Mouse (Mus musculus) liver, embryonic 11.5 days (tissue): ENCODE measurements at regions not wholly inside any gene's neighbourhood (a gene's known extent, or its start where the extent isn't known, plus 50 kb on each side); places are given as distances from the start of the nearest gene placed in this dataset.

Experiments
- ATAC-seq: fragments of 200-750 bp; cut with Nextera tagmentation; replicated peaks from 2 replicates; pipeline ENCODE4 v1.8.0; 2017; ENCODE audit warnings: moderate number of reproducible peaks, mild to moderate bottlenecking, moderate TSS enrichment, moderate library complexity; ENCODE audit not compliant: low FRiP score
- DNase-seq: peaks from one replicate; pipeline ENCODE4 v3.0.0-alpha.2; 2017; ENCODE audit warnings: low spot score
- H3K27ac ChIP-seq: fragments of 300-500 bp; sonication (generic); 2 replicates; pipeline ENCODE4 v1.5.1; 2014; ENCODE audit warnings: mild to moderate bottlenecking, low read depth, low read length, control low read depth
- H3K27me3 ChIP-seq: fragments of 300-500 bp; sonication (generic); replicated peaks from 2 replicates; pipeline ENCODE4 v1.6.1; 2014; ENCODE audit warnings: low read length, mixed read lengths; ENCODE audit not compliant: control insufficient read depth, insufficient read depth
- H3K36me3 ChIP-seq: fragments of 300-500 bp; sonication (generic); 2 replicates; pipeline ENCODE4 v1.6.1; 2014; ENCODE audit warnings: mild to moderate bottlenecking, low read length, moderate library complexity, mixed read lengths; ENCODE audit not compliant: control insufficient read depth, insufficient read depth
- H3K4me1 ChIP-seq: fragments of 300-500 bp; sonication (generic); replicated peaks from 2 replicates; pipeline ENCODE4 v1.6.1; 2014; ENCODE audit warnings: low read length, mixed read lengths; ENCODE audit not compliant: control insufficient read depth, insufficient read depth
- H3K4me2 ChIP-seq: fragments of 300-500 bp; sonication (generic); 2 replicates; pipeline ENCODE4 v1.6.1; 2014; ENCODE audit warnings: mild to moderate bottlenecking, control low read depth, moderate library complexity
- H3K4me3 ChIP-seq: fragments of 300-500 bp; sonication (generic); 2 replicates; pipeline ENCODE4 v1.5.1; 2014; ENCODE audit warnings: low read depth, low read length, control low read depth
- H3K9ac ChIP-seq: fragments of 300-500 bp; sonication (generic); 2 replicates; pipeline ENCODE4 v1.6.1; 2014; ENCODE audit warnings: low read depth, low read length, control low read depth
- H3K9me3 ChIP-seq: fragments of 300-500 bp; sonication (generic); 2 replicates; pipeline ENCODE4 v1.6.1; 2016; ENCODE audit warnings: low read length, inconsistent platforms, mixed read lengths; ENCODE audit not compliant: control insufficient read depth
- WGBS: fragments of 180-500 bp; shearing (Covaris S2); extraction: QIAGEN DNeasy Blood & Tissue Kit; methylation state at CpG from one replicate; pipeline ENCODE4 v1.1.7; 2014; 5-methylcytosine and 5-hydroxymethylcytosine counted together

GRCm38 (mm10) chr15:62216688-62217477 is 1294.1 kb upstream of the A1bg start:
- H3K9ac ChIP-seq, result no peak overlapping the region

GRCm38 (mm10) chr15:62215616-62216398 is 1293.0 kb upstream of the A1bg start:
- DNase-seq (no peak), ATAC-seq (peak; percentile 61)
- H3K36me3 ChIP-seq, result peaks cover 6% of the 10 kb centered on the region; the same call in 1 of the 2 replicates
- no peaks in the 10 kb centered on the region for H3K27me3 ChIP-seq
- 46% methylated on average over 8 of the region's 8 CpGs for WGBS
- H3K9ac ChIP-seq, result no peak overlapping the region
- no peaks in the 10 kb centered on the region for H3K9me3 ChIP-seq
- H3K27ac ChIP-seq, result peak overlapping the region; percentile 62
- H3K4me1 ChIP-seq, result peaks cover 40% of the 10 kb centered on the region
- no peak overlapping the region for H3K4me2 ChIP-seq
- no peak overlapping the region for H3K4me3 ChIP-seq

More at GRCm38 (mm10) chr15:62216688-62217477, 1294.1 kb upstream of the A1bg start:
- H3K27me3 ChIP-seq, result no peaks in the 10 kb centered on the region
- H3K36me3 ChIP-seq, result peaks cover 6% of the 10 kb centered on the region; the same call in 1 of the 2 replicates
- H3K4me3 ChIP-seq, result no peak overlapping the region
- H3K27ac ChIP-seq, result no peak overlapping the region
- H3K4me2 ChIP-seq, result no peak overlapping the region
- WGBS, result 88% methylated on average over 8 of the region's 8 CpGs
- DNase-seq (no peak), ATAC-seq (no peak)
- peaks cover 46% of the 10 kb centered on the region for H3K4me1 ChIP-seq
- no peaks in the 10 kb centered on the region for H3K9me3 ChIP-seq

- WGBS, result 60% methylated on average over 4 of the region's 4 CpGs
- peak overlapping the region; percentile 1; the same call in 1 of the 2 replicates for H3K27ac ChIP-seq
- H3K4me3 ChIP-seq, result no peak overlapping the region
- H3K36me3 ChIP-seq, result peaks cover 6% of the 10 kb centered on the region; the same call in 1 of the 2 replicates
- no peaks in the 10 kb centered on the region for H3K9me3 ChIP-seq
- peak overlapping the region; percentile 23 for H3K4me2 ChIP-seq
- H3K4me1 ChIP-seq, result peaks cover 34% of the 10 kb centered on the region
- peak; percentile 30 for DNase-seq
- H3K9ac ChIP-seq, result no peak overlapping the region
- ATAC-seq, result peak; percentile 40
- H3K27me3 ChIP-seq, result no peaks in the 10 kb centered on the region
Measured at GRCm38 (mm10) chr15:62214300-62214699, 1291.5 kb upstream of the A1bg start.

GRCm38 (mm10) chr15:62212283-62212910 is 1289.6 kb upstream of the A1bg start:
- Histone ChIP-seq H3K4me3 (no peak overlapping the region), H3K9me3 (no peaks in the 10 kb centered on the region), H3K4me2 (no peak overlapping the region), H3K27me3 (no peaks in the 10 kb centered on the region), H3K9ac (no peak overlapping the region), H3K4me1 (peaks cover 33% of the 10 kb centered on the region), H3K36me3 (no peaks in the 10 kb centered on the region), H3K27ac (no peak overlapping the region)
- WGBS, result 84% methylated on average over 5 of the region's 5 CpGs
- ATAC-seq, result no peak
- no peak for DNase-seq

GRCm38 (mm10) chr15:62209881-62210481 is 1287.2 kb upstream of the A1bg start:
- Histone ChIP-seq H3K27me3 (no peaks in the 10 kb centered on the region), H3K4me2 (no peak overlapping the region), H3K27ac (no peak overlapping the region), H3K36me3 (no peaks in the 10 kb centered on the region), H3K9ac (no peak overlapping the region), H3K9me3 (no peaks in the 10 kb centered on the region), H3K4me1 (peaks cover 15% of the 10 kb centered on the region), H3K4me3 (no peak overlapping the region)
- ATAC-seq (peak; percentile 46; the same call in 1 of the 2 replicates), DNase-seq (no peak)
- WGBS, result 67% methylated on average over 5 of the region's 5 CpGs

- Histone ChIP-seq H3K4me3 (no peak overlapping the region), H3K27me3 (no peaks in the 10 kb centered on the region), H3K36me3 (no peaks in the 10 kb centered on the region), H3K9me3 (no peaks in the 10 kb centered on the region), H3K9ac (no peak overlapping the region), H3K4me1 (peaks cover 14% of the 10 kb centered on the region), H3K27ac (no peak overlapping the region), H3K4me2 (no peak overlapping the region)
- ATAC-seq (no peak), DNase-seq (no peak)
- WGBS, result 92% methylated on average over 3 of the region's 3 CpGs
Measured at GRCm38 (mm10) chr15:62209296-62209695, 1286.5 kb upstream of the A1bg start.

- Histone ChIP-seq H3K4me3 (no peak overlapping the region), H3K27ac (no peak overlapping the region), H3K4me2 (no peak overlapping the region), H3K36me3 (peaks cover 5% of the 10 kb centered on the region; the same call in 1 of the 2 replicates), H3K27me3 (no peaks in the 10 kb centered on the region), H3K9ac (no peak overlapping the region), H3K4me1 (peaks cover 5% of the 10 kb centered on the region; the same call in 1 of the 2 replicates), H3K9me3 (no peaks in the 10 kb centered on the region; the same call in 1 of the 2 replicates)
- WGBS, result 80% methylated on average over 4 of the region's 4 CpGs
- ATAC-seq, result no peak
- DNase-seq, result no peak
Measured at GRCm38 (mm10) chr15:62206502-62206902, 1283.7 kb upstream of the A1bg start.
